Mouse (Mus musculus): Measurements from ENCODE around the gene Mfap4. TPM values are rescaled to one million over a fixed set of nuclear protein-coding genes. Genes with fewer than 3 reads are reported as not detected.

Mfap4 gene
- polyA plus RNA-seq, 1 experiment from 2014 or later: 8.7 TPM

GRCm38 (mm10) chr11:61465422-61465821, 19.8 kb upstream of the Mfap4 start:
- WGBS (ENCODE audit: insufficient replicate concordance): 45% methylated on average over 4 of the region's 4 CpGs
- Histone ChIP-seq H3K4me2 (no peak overlapping the region), H3K4me1 (replicated peaks) (peaks cover 7% of the 10 kb centered on the region; the same call in 1 of the 2 replicates), H3K27ac (replicated peaks) (no peak overlapping the region), H3K9ac (no peak overlapping the region), H3K27me3 (no peaks in the 10 kb centered on the region), H3K9me3 (replicated peaks) (no peaks in the 10 kb centered on the region), H3K4me3 (replicated peaks) (no peak overlapping the region), H3K36me3 (replicated peaks) (no peaks in the 10 kb centered on the region)
- ATAC-seq (ENCODE audit: insufficient read depth): no peak

GRCm38 (mm10) chr11:61468534-61468933, 16.7 kb upstream of the Mfap4 start:
- Histone ChIP-seq H3K4me2 (no peak overlapping the region), H3K27ac (replicated peaks) (no peak overlapping the region)

GRCm38 (mm10) chr11:61469317-61469917, 15.8 kb upstream of the Mfap4 start:
- Histone ChIP-seq H3K9ac (no peak overlapping the region), H3K9me3 (replicated peaks) (no peaks in the 10 kb centered on the region), H3K4me2 (no peak overlapping the region), H3K27me3 (no peaks in the 10 kb centered on the region), H3K4me3 (replicated peaks) (no peak overlapping the region), H3K36me3 (replicated peaks) (no peaks in the 10 kb centered on the region), H3K4me1 (replicated peaks) (peaks cover 7% of the 10 kb centered on the region; the same call in 1 of the 2 replicates), H3K27ac (replicated peaks) (no peak overlapping the region)
- no peak for ATAC-seq (ENCODE audit: insufficient read depth)
- 20% methylated on average over 7 of the region's 7 CpGs for WGBS (ENCODE audit: insufficient replicate concordance)

More at GRCm38 (mm10) chr11:61468534-61468933, 16.7 kb upstream of the Mfap4 start:
- Histone ChIP-seq H3K4me3 (replicated peaks) (no peak overlapping the region), H3K27me3 (no peaks in the 10 kb centered on the region), H3K9ac (no peak overlapping the region), H3K9me3 (replicated peaks) (no peaks in the 10 kb centered on the region), H3K4me1 (replicated peaks) (peaks cover 7% of the 10 kb centered on the region; the same call in 1 of the 2 replicates), H3K36me3 (replicated peaks) (no peaks in the 10 kb centered on the region)
- 56% methylated on average over 4 of the region's 4 CpGs for WGBS (ENCODE audit: insufficient replicate concordance)
- no peak for ATAC-seq (ENCODE audit: insufficient read depth)

- Histone ChIP-seq H3K4me1 (replicated peaks) (peaks cover 7% of the 10 kb centered on the region; the same call in 1 of the 2 replicates), H3K9ac (no peak overlapping the region), H3K27ac (replicated peaks) (no peak overlapping the region), H3K27me3 (no peaks in the 10 kb centered on the region), H3K4me3 (replicated peaks) (no peak overlapping the region), H3K9me3 (replicated peaks) (no peaks in the 10 kb centered on the region), H3K4me2 (no peak overlapping the region), H3K36me3 (replicated peaks) (no peaks in the 10 kb centered on the region)
- ATAC-seq (ENCODE audit: insufficient read depth): no peak
These were observed 14.4 kb upstream of the Mfap4 start for GRCm38 (mm10) chr11:61470880-61471279.

GRCm38 (mm10) chr11:61473630-61474029, 11.6 kb upstream of the Mfap4 start:
- no peak overlapping the region for H3K27ac ChIP-seq (replicated peaks)
- no peak overlapping the region for H3K4me3 ChIP-seq (replicated peaks)
- H3K36me3 ChIP-seq (replicated peaks): no peaks in the 10 kb centered on the region
- H3K9ac ChIP-seq: no peak overlapping the region
- H3K27me3 ChIP-seq: no peaks in the 10 kb centered on the region
- peaks cover 6% of the 10 kb centered on the region; the same call in 1 of the 2 replicates for H3K4me1 ChIP-seq (replicated peaks)
- no peak overlapping the region for H3K4me2 ChIP-seq
- 50% methylated on average over 4 of the region's 4 CpGs for WGBS (ENCODE audit: insufficient replicate concordance)
- no peaks in the 10 kb centered on the region for H3K9me3 ChIP-seq (replicated peaks)
- ATAC-seq (ENCODE audit: insufficient read depth): no peak

- no peak overlapping the region for H3K9ac ChIP-seq
- no peaks in the 10 kb centered on the region for H3K9me3 ChIP-seq (replicated peaks)
- WGBS (ENCODE audit: insufficient replicate concordance): 56% methylated on average over 12 of the region's 12 CpGs
- H3K4me1 ChIP-seq (replicated peaks): no peaks in the 10 kb centered on the region
- no peaks in the 10 kb centered on the region for H3K36me3 ChIP-seq (replicated peaks)
- no peak for ATAC-seq (ENCODE audit: insufficient read depth)
- H3K4me2 ChIP-seq: no peak overlapping the region
- no peak overlapping the region for H3K4me3 ChIP-seq (replicated peaks)
- H3K27me3 ChIP-seq: no peaks in the 10 kb centered on the region; the same call in 1 of the 2 replicates
- no peak overlapping the region for H3K27ac ChIP-seq (replicated peaks)
These were observed 8.3 kb upstream of the Mfap4 start for GRCm38 (mm10) chr11:61476786-61477382.

- no peaks in the 10 kb centered on the region for H3K36me3 ChIP-seq (replicated peaks)
- ATAC-seq (ENCODE audit: insufficient read depth): no peak
- H3K9me3 ChIP-seq (replicated peaks): no peaks in the 10 kb centered on the region
- no peaks in the 10 kb centered on the region; the same call in 1 of the 2 replicates for H3K27me3 ChIP-seq
- 65% methylated on average over 17 of the region's 17 CpGs for WGBS (ENCODE audit: insufficient replicate concordance)
- no peak overlapping the region for H3K27ac ChIP-seq (replicated peaks)
- no peak overlapping the region for H3K4me3 ChIP-seq (replicated peaks)
- no peak overlapping the region for H3K9ac ChIP-seq
- H3K4me1 ChIP-seq (replicated peaks): no peaks in the 10 kb centered on the region
- H3K4me2 ChIP-seq: no peak overlapping the region
These were observed 7.4 kb upstream of the Mfap4 start for GRCm38 (mm10) chr11:61477566-61478508.

GRCm38 (mm10) chr11:61478788-61479187, 6.4 kb upstream of the Mfap4 start:
- H3K4me2 ChIP-seq: no peak overlapping the region
- no peaks in the 10 kb centered on the region for H3K4me1 ChIP-seq (replicated peaks)
- H3K27ac ChIP-seq (replicated peaks): no peak overlapping the region
- no peak overlapping the region for H3K9ac ChIP-seq
- no peaks in the 10 kb centered on the region; the same call in 1 of the 2 replicates for H3K27me3 ChIP-seq
- no peaks in the 10 kb centered on the region for H3K9me3 ChIP-seq (replicated peaks)
- no peaks in the 10 kb centered on the region for H3K36me3 ChIP-seq (replicated peaks)
- no peak overlapping the region for H3K4me3 ChIP-seq (replicated peaks)
- ATAC-seq (ENCODE audit: insufficient read depth): no peak
- WGBS (ENCODE audit: insufficient replicate concordance): 48% methylated on average over 4 of the region's 4 CpGs

- Histone ChIP-seq H3K9me3 (replicated peaks) (no peaks in the 10 kb centered on the region), H3K27me3 (no peaks in the 10 kb centered on the region; the same call in 1 of the 2 replicates), H3K4me1 (replicated peaks) (no peaks in the 10 kb centered on the region), H3K36me3 (replicated peaks) (no peaks in the 10 kb centered on the region), H3K27ac (replicated peaks) (no peak overlapping the region), H3K4me2 (no peak overlapping the region), H3K9ac (no peak overlapping the region), H3K4me3 (replicated peaks) (no peak overlapping the region)
- 47% methylated on average over 9 of the region's 9 CpGs for WGBS (ENCODE audit: insufficient replicate concordance)
- ATAC-seq (ENCODE audit: insufficient read depth): no peak
These were observed 3.8 kb upstream of the Mfap4 start for GRCm38 (mm10) chr11:61481239-61482090.

GRCm38 (mm10) chr11:61483226-61483845, 1.9 kb upstream of the Mfap4 start:
- H3K27ac ChIP-seq (replicated peaks): no peak overlapping the region
- peaks cover under 1% of the 10 kb centered on the region; the same call in 1 of the 2 replicates for H3K36me3 ChIP-seq (replicated peaks)
- H3K4me1 ChIP-seq (replicated peaks): no peaks in the 10 kb centered on the region
- 69% methylated on average over 13 of the region's 13 CpGs for WGBS (ENCODE audit: insufficient replicate concordance)
- H3K9ac ChIP-seq: no peak overlapping the region
- ATAC-seq (ENCODE audit: insufficient read depth): no peak
- no peaks in the 10 kb centered on the region; the same call in 1 of the 2 replicates for H3K27me3 ChIP-seq
- H3K9me3 ChIP-seq (replicated peaks): no peaks in the 10 kb centered on the region
- no peak overlapping the region for H3K4me2 ChIP-seq
- no peak overlapping the region for H3K4me3 ChIP-seq (replicated peaks)

Data from liver, embryonic 15.5 days (tissue).